Mouse (Mus musculus): ENCODE measurements around the gene Syt1.

Syt1 gene

GRCm38 (mm10) chr10:108763722-108764121 lies 247.1 kb downstream of the Syt1 start:
- no peak for DNase-seq (ENCODE audit: low spot score in 2 of 2)

- DNase-seq (ENCODE audit: low spot score in 2 of 2), result no peak
These were observed 257.5 kb downstream of the Syt1 start for GRCm38 (mm10) chr10:108753304-108753703.

GRCm38 (mm10) chr10:108743759-108744158 lies 267.0 kb downstream of the Syt1 start:
- DNase-seq (ENCODE audit: low spot score in 2 of 2), result no peak

GRCm38 (mm10) chr10:108733982-108734381 lies 276.8 kb downstream of the Syt1 start:
- DNase-seq (ENCODE audit: low spot score in 2 of 2), result no peak

DNA sequence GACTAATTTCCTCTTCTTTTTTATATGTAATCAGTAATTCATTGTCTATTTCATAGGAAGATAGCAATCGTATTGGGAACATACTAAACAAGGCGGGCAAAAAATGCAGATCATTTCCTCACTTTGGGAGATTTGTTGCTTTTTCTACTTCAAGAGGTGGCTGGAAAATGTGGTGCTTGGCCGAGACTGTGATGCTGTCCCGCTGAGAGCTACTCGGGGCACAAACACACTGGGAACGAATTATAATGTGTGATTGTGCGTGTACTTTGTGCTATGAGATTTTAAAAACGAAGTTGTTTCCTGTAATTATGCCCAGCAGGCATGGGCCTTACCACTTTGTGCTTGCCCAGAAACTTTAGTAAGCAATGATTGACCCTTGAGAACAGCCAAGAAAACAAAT lies 281.8 kb downstream of the Syt1 start:
- DNase-seq (ENCODE audit: low spot score in 2 of 2), result no peak

DNA sequence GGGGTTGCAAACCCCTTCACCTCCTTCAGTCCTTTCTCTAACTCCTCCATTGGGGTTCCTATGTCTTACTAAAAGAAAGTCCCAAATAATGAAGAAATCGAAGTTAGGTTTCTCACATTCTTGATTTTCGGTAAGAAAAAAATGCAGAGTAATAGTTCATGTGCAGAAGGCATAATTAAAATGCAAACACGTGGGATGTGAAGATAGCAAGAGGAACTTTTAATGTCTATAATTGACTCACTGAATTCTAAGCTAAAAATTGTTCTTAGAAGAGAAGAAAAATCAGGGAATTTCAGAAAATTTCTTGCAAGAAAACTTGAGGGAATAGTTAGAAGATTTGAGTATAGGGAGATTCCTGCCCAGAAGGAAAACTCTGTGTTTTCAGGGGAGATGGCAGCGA lies 284.4 kb downstream of the Syt1 start:
- DNase-seq (ENCODE audit: low spot score in 2 of 2), result no peak

DNA sequence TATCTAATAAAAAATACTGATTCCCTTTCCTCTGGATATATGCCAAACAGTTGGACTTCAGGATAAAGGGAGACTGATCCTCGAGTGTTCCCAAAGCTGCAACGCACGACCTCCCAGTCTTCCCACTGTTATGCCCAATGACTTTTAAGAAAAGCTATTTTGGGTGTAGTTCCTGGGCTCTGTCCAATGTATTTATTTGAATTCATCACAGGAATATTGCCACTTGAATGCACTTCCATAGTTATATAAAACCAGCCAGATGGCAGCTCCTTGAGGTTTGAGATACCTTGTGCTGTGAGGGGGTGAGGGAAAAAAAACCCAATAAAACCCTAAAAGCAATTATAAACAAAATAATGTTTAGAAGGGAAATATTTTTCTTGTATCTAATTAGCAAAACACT lies 285.9 kb downstream of the Syt1 start:
- DNase-seq (ENCODE audit: low spot score in 2 of 2), result no peak

GRCm38 (mm10) chr10:108710514-108710913 lies 300.3 kb downstream of the Syt1 start:
- no peak for DNase-seq (ENCODE audit: low spot score in 2 of 2)

- no peak for DNase-seq (ENCODE audit: low spot score in 2 of 2)
These were observed 305.1 kb downstream of the Syt1 start for GRCm38 (mm10) chr10:108705658-108706057.

DNA sequence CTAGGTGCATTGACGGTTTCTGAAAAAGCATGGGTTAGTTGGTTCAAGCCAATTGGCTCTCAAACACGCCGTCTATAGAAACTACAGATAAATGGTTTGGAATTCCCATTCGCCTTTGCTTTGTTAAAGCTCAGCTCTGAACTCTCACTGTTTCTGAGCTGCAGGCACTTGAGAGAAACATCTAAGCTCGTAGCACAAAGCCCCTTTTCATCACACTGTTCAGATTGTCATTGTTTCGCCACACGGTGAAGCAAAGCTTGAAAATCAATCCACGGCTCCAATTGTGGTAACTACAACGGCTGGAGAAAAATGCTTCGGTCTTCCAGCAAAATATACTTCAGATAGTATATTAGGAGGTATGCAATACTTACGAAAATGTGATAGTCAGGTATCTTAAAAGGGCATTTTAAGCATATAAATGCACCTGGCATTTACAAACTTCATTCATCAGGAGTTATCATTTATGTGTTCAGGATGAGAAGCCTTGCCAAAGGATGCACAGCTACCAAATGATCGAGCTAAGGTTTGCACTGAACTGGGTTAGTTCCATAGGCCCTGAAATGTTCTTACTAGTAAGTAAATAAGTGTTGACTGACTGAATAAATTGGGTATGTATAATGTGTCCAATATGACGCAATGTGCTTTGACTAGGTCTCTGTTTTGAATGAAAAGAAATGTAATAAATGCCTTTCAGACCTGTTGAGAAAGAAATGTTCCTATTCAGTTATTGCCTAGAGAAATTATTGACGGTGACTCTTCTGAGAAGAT lies 309.2 kb downstream of the Syt1 start:
- DNase-seq (ENCODE audit: low spot score in 2 of 2), result no peak

- no peak for DNase-seq (ENCODE audit: low spot score in 2 of 2)
These were observed 310.8 kb downstream of the Syt1 start, which contains the start of gene Gm5136 for GRCm38 (mm10) chr10:108699946-108700345. Gm5136 (minus strand) TSS chr10:108700160.

GRCm38 (mm10) chr10:108697062-108697461 lies 313.7 kb downstream of the Syt1 start:
- no peak for DNase-seq (ENCODE audit: low spot score in 2 of 2)

GRCm38 (mm10) chr10:108690954-108691353 lies 319.8 kb downstream of the Syt1 start:
- no peak for DNase-seq (ENCODE audit: low spot score in 2 of 2)

DNA sequence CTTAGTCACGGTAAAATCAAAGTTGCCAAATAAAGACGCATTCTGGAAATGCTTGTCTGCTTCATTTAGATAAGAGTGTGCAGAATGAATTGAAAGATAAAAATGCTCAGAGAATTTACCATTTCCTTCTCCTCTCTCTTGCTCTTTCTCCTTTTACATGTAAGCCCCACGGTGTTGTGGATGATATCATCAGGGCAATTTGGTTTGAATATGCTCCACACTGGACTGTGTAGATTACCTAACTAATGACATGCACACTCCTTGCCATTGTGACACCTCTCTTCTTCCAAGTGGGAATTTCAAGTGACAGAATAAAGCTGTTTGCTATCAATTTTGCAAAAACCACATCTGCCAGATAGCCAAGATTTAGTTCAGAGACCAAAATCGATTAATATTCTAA lies 324.1 kb downstream of the Syt1 start:
- no peak for DNase-seq (ENCODE audit: low spot score in 2 of 2)

DNA sequence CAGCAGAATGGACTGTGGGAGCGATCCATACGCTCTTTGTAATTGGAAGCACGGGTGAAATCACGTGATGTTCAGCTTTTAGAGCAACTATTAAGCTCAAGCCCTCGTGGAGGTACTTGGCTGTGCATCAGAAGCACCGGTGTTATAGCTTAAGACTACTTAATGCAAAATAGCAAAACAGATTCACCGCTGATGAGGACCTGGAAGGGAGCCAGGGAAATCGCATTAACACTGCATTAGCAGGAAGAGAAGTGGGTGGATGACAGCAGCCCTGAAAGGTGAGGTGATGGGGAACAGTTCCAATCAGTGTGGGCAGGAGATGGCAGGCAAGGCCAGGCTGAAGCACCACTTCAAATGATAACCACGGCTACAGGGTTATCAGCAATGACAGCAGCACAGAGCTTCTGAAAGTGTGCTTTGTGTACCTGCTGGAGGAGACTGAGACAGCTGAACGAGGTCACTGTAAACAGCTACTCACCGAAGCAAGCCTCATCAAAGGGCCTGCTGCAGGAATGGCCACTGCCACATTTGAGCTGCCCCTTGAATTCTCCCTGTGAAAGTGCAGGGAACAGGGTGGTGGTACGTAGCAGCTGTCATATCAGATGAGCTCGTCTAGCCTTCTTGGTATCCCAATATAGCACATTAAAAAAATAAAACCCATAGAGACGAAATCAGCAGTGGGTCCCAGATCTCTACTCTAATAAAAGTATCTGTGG lies 330.9 kb downstream of the Syt1 start:
- DNase-seq (ENCODE audit: low spot score in 2 of 2), result no peak

DNA sequence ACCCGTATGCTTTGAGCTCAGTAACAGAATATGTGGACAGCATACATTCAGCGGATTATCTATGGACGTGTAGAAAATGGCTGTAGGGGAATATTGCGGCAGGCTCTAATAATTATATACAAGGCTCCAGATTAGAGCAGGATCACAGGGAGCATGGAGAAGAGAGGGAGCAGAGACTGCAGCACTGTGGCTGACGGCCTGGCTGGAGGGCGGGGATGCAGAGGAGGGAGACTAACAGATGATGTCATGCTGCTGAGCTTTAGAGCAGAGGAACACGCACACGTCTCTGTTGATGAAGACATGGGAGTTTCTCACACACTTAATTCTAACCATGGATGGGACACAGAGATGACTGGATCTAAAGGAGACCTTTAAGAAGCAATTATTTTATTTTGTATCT lies 333.7 kb downstream of the Syt1 start:
- DNase-seq (ENCODE audit: low spot score in 2 of 2), result no peak

GRCm38 (mm10) chr10:108668944-108669343 lies 341.8 kb downstream of the Syt1 start:
- no peak for DNase-seq (ENCODE audit: low spot score in 2 of 2)

GRCm38 (mm10) chr10:108660295-108660694 lies 350.5 kb downstream of the Syt1 start:
- no peak for DNase-seq (ENCODE audit: low spot score in 2 of 2)

- no peak for DNase-seq (ENCODE audit: low spot score in 2 of 2)
These were observed 352.5 kb downstream of the Syt1 start for GRCm38 (mm10) chr10:108658300-108658699.

DNA sequence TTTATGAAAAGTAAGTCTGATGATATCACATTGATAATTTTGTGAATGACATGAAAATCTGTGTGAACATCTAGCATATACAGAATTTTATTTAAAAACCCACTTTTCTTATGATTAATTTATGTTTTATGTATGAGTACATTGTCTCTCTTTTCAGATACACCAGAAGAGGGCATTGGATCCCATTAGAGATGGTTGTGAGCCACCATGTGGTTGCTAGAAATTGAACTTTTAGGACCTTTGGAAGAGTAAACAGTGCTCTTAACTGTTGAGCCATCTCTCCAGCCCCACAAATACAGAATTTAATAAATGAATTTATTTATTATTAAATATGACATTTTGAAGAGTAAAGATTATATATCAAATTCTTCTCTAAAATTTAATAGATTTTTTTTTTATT lies 353.1 kb downstream of the Syt1 start:
- DNase-seq (ENCODE audit: low spot score in 2 of 2), result no peak

- no peak for DNase-seq (ENCODE audit: low spot score in 2 of 2)
These were observed 353.9 kb downstream of the Syt1 start for GRCm38 (mm10) chr10:108656898-108657297.

- no peak for DNase-seq (ENCODE audit: low spot score in 2 of 2)
These were observed 355.7 kb downstream of the Syt1 start for GRCm38 (mm10) chr10:108655074-108655473.

- no peak for DNase-seq (ENCODE audit: low spot score in 2 of 2)
These were observed 358.0 kb downstream of the Syt1 start for GRCm38 (mm10) chr10:108652831-108653230.

Data from spleen, postnatal 10 days (tissue).